Mouse (Mus musculus): ENCODE measurements at regions not wholly inside any gene's neighbourhood (a gene's known extent, or its start where the extent isn't known, plus 50 kb on each side); places are given as distances from the start of the nearest gene placed in this dataset.

GRCm38 (mm10) chr10:21672666-21673065, 79.7 kb downstream of the 1700020N01Rik start:
- TF ChIP-seq CTCF (IDR thresholded peaks at IDR 0.05; ENCODE audit: low read depth, low read length) (no peak), POLR2A (IDR thresholded peaks at IDR 0.05; ENCODE audit: borderline replicate concordance, low read depth, low read length) (no peak)
